Mouse (Mus musculus) ES-Bruce4 (cell line): ENCODE measurements around the gene Sec11a. TPM values are rescaled to one million over a fixed set of nuclear protein-coding genes. Genes with fewer than 3 reads are reported as not detected.

ENCODE experiments used
- H3K27ac ChIP-seq: 2 replicates; pipeline ENCODE4 v1.5.1; 2012; ENCODE audit warnings: low read length, inconsistent platforms; ENCODE audit not compliant: insufficient read depth
- H3K27me3 ChIP-seq: 2 replicates; pipeline ENCODE4 v1.6.1; 2012; ENCODE audit warnings: mild to moderate bottlenecking, low read length, inconsistent platforms; ENCODE audit not compliant: control insufficient read depth, poor library complexity, insufficient read depth, severe bottlenecking
- H3K36me3 ChIP-seq: 2 replicates; pipeline ENCODE4 v1.6.1; 2012; ENCODE audit warnings: inconsistent platforms, mild to moderate bottlenecking, low read length, moderate library complexity; ENCODE audit not compliant: control insufficient read depth, poor library complexity, insufficient read depth, severe bottlenecking
- H3K4me1 ChIP-seq: one replicate; pipeline ENCODE4 v1.8.1; 2011; ENCODE audit warnings: low read length; ENCODE audit not compliant: control insufficient read depth, insufficient read depth
- H3K4me3 ChIP-seq: 2 replicates; pipeline ENCODE4 v1.5.1; 2011; ENCODE audit warnings: low read depth, mild to moderate bottlenecking, low read length
- H3K9ac ChIP-seq: 2 replicates; pipeline ENCODE4 v1.6.1; 2012; ENCODE audit warnings: low read depth, mild to moderate bottlenecking, inconsistent platforms; ENCODE audit not compliant: poor library complexity, severe bottlenecking
- H3K9me3 ChIP-seq: replicated peaks from 2 replicates; pipeline ENCODE4 v1.6.1; 2012; ENCODE audit warnings: mild to moderate bottlenecking, low read length, inconsistent platforms; ENCODE audit not compliant: control insufficient read depth, poor library complexity, insufficient read depth, severe bottlenecking
- CTCF ChIP-seq: IDR thresholded peaks from one replicate; pipeline ENCODE4 v1.8.1; 2011; ENCODE audit warnings: low read depth, low read length
- EP300 ChIP-seq: IDR thresholded peaks from 2 replicates; pipeline ENCODE4 v1.6.1; 2011; ENCODE audit warnings: low read depth, low read length; ENCODE audit not compliant: insufficient read depth
- POLR2A ChIP-seq: IDR thresholded peaks from one replicate; pipeline ENCODE4 v1.8.1; 2011; ENCODE audit warnings: low read length; ENCODE audit not compliant: insufficient read depth
- polyA plus RNA-seq: library from polyadenylated mRNA; stranded (reverse); fragments of >200 nt; gene quantifications from 2 replicates; pipeline ENCODE4 v1.2.4, GENCODE M21; 2011; ENCODE audit warnings: low read depth; ENCODE audit not compliant: missing spikeins, insufficient read depth, insufficient read length

Gene Sec11a
- polyA plus RNA-seq, 1 experiment: 121 TPM

- H3K9me3 ChIP-seq: no peaks in the 10 kb centered on the region
- H3K36me3 ChIP-seq: no peaks in the 10 kb centered on the region
- no peak overlapping the region for H3K9ac ChIP-seq
- H3K4me1 ChIP-seq: no peaks in the 10 kb centered on the region
- H3K4me3 ChIP-seq: no peak overlapping the region
- no peaks in the 10 kb centered on the region for H3K27me3 ChIP-seq
- H3K27ac ChIP-seq: no peak overlapping the region
- TF ChIP-seq CTCF (no peak), EP300 (no peak), POLR2A (no peak)
These were observed 74.5 kb downstream of the Sec11a start for GRCm38 (mm10) chr7:80873038-80873437.

- Histone ChIP-seq H3K27ac (no peak overlapping the region), H3K9ac (no peak overlapping the region), H3K4me3 (no peak overlapping the region), H3K36me3 (no peaks in the 10 kb centered on the region), H3K27me3 (no peaks in the 10 kb centered on the region), H3K4me1 (no peaks in the 10 kb centered on the region), H3K9me3 (no peaks in the 10 kb centered on the region)
- no peak for TF ChIP-seq CTCF
- TF ChIP-seq EP300: no peak
- no peak for TF ChIP-seq POLR2A
These were observed 78.9 kb downstream of the Sec11a start for GRCm38 (mm10) chr7:80868686-80869085.

- Histone ChIP-seq H3K36me3 (no peaks in the 10 kb centered on the region), H3K27ac (no peak overlapping the region), H3K4me1 (peaks cover 3% of the 10 kb centered on the region), H3K9ac (no peak overlapping the region), H3K4me3 (no peak overlapping the region), H3K9me3 (no peaks in the 10 kb centered on the region), H3K27me3 (no peaks in the 10 kb centered on the region)
- TF ChIP-seq POLR2A (no peak), CTCF (no peak), EP300 (no peak)
These were observed 80.9 kb downstream of the Sec11a start for GRCm38 (mm10) chr7:80866514-80867147.

GRCm38 (mm10) chr7:80865521-80865920 is 82.1 kb downstream of the Sec11a start:
- no peaks in the 10 kb centered on the region for H3K27me3 ChIP-seq
- no peak for TF ChIP-seq CTCF
- TF ChIP-seq EP300: no peak
- no peak for TF ChIP-seq POLR2A
- H3K4me1 ChIP-seq: peaks cover 3% of the 10 kb centered on the region
- no peak overlapping the region for H3K4me3 ChIP-seq
- no peaks in the 10 kb centered on the region for H3K36me3 ChIP-seq
- no peaks in the 10 kb centered on the region for H3K9me3 ChIP-seq
- H3K27ac ChIP-seq: no peak overlapping the region
- no peak overlapping the region for H3K9ac ChIP-seq

- no peaks in the 10 kb centered on the region for H3K36me3 ChIP-seq
- no peaks in the 10 kb centered on the region for H3K9me3 ChIP-seq
- H3K9ac ChIP-seq: no peak overlapping the region
- H3K27me3 ChIP-seq: no peaks in the 10 kb centered on the region
- no peak overlapping the region for H3K4me3 ChIP-seq
- TF ChIP-seq CTCF (no peak), EP300 (no peak), POLR2A (no peak)
- peaks cover 3% of the 10 kb centered on the region for H3K4me1 ChIP-seq
- no peak overlapping the region for H3K27ac ChIP-seq
These were observed 82.7 kb downstream of the Sec11a start for GRCm38 (mm10) chr7:80864831-80865230.

- Histone ChIP-seq H3K36me3 (no peaks in the 10 kb centered on the region), H3K9me3 (no peaks in the 10 kb centered on the region), H3K27me3 (no peaks in the 10 kb centered on the region), H3K9ac (no peak overlapping the region), H3K4me3 (no peak overlapping the region), H3K27ac (no peak overlapping the region), H3K4me1 (peaks cover 3% of the 10 kb centered on the region)
- TF ChIP-seq POLR2A: no peak
- TF ChIP-seq EP300: no peak
- TF ChIP-seq CTCF: no peak
These were observed 83.4 kb downstream of the Sec11a start for GRCm38 (mm10) chr7:80864151-80864550.
